Mouse (Mus musculus) right cerebral cortex, postnatal 4 days (tissue): ENCODE measurements around the gene Lrrc7.
"Not testable (repeated sequence)": the region's sequence is repeated elsewhere in the genome, so short reads cannot be mapped to it uniquely, and the experiment has no call there.

ENCODE experiments used
- DNase-seq: peaks from one replicate; pipeline ENCODE4 v3.0.0-alpha.2; 2022

Lrrc7 gene

GRCm38 (mm10) chr3:158164452-158164851, 397.6 kb downstream of the Lrrc7 start:
- DNase-seq = no peak

DNA sequence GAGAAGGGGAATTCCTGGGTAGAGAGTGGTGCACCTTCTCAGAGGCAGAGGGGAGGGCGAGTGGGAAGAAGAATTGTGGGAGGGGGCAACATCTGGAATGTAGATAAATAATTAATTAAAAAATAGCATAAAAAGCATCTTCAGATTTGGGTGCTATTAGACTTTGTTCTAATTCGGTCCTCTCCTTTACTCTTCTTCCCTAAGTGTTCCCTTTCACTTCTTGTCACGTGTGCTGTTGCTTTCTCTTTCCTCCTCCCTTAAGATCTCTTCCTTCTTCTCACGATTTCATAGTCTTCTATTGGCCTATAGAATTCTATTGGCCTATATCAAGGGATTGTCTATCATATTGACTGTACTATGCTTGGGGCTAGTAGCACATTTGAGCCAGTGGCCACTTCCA, 398.9 kb downstream of the Lrrc7 start:
- DNase-seq = no peak

GRCm38 (mm10) chr3:158161924-158162490, 400.0 kb downstream of the Lrrc7 start:
- DNase-seq = no peak

DNA sequence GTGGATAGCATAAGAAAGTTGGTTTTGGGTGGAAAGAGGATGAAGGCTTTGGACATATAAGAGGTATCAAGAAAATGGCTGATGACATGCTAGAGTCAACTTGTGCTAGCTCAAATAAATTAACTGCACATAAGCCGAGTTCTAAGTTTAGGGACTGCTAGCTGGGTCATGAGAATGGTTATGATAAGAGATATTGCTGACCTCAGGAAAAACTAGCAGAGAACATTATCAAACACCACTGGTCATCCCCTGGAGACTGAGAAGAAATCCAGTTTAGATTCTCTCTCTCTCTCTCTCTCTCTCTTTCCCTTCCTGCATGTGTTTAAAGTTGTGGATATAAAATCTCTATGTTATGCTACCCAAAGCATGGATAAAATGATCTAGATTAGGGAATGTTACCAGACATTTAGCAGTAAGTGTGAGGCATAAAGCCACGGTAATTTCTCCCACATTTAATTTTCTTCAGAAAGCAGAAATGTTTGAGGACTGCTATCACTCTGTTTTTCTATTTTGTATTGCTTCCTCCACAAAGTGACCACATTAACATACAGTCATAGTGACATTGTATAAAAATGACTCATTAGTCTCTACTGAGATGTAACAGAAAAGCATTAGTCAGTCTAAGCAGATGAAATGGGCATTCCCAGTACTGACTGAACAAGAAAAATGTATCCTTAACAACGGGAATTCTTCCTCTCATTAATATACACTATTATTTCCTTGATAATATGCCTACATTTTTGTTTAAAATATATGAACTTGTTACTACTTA, 406.3 kb downstream of the Lrrc7 start:
- DNase-seq = no peak

DNA sequence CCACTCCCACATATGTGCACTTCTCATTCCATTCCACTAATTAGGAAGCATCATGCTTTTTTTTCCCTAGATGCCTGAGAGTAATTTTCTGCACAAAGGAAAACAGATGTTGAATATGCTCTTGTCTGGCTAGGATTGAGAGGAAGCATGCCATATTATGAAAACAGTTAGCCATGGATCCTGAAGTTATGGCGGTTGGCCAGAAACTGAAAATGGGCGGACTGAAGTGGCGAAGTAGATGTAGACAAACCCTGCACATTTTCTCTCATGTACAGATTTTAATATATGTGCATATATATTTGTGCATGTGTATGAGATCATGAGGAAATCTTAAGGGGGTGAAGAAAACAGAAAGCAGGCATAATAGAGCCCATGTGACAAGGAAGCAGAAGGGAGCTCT, 407.9 kb downstream of the Lrrc7 start:
- no peak for DNase-seq

DNA sequence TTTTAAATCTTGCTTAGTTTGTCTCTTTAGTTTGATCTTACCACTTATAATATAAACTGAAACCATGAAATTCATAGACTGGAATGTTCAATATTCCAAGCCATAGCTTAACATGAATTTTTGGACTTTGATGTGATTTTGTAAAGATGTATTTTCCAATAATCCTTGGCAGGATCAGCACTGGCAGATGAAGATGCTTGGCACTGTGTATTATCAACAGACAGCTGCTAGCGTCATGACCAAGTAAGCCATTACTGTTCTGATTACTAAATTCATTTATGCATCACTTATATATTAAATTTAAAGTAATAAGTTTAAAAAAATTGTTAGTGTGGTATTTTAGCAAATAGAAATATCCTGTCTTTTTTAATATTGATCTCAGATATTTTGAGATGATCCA, 413.0 kb downstream of the Lrrc7 start:
- no peak for DNase-seq

GRCm38 (mm10) chr3:158140629-158141028, 421.4 kb downstream of the Lrrc7 start:
- DNase-seq = no peak

GRCm38 (mm10) chr3:158137796-158138195, 424.2 kb downstream of the Lrrc7 start:
- no peak for DNase-seq

GRCm38 (mm10) chr3:158131672-158132071, 430.3 kb downstream of the Lrrc7 start:
- no peak for DNase-seq

DNA sequence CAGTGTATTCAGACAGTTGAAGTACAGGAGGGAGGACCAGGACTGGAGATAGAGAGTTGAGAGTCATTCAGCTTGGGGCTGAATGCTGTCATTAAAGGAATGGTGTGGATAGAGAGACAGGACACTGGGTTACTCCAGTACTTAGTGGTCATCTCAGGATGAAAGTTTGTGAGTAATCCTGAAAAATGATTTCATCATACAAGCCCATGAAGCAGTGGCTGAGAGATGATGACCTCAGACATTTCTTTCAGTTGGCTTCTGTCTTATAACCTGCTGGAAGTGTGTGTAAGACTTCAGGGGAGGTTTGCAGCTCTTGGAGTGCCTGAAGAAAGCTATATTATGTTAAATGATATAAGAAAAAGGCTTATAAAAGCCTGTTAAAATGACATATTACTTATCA, 430.8 kb downstream of the Lrrc7 start:
- DNase-seq = no peak

GRCm38 (mm10) chr3:158122899-158123298, 439.1 kb downstream of the Lrrc7 start:
- no peak for DNase-seq

DNA sequence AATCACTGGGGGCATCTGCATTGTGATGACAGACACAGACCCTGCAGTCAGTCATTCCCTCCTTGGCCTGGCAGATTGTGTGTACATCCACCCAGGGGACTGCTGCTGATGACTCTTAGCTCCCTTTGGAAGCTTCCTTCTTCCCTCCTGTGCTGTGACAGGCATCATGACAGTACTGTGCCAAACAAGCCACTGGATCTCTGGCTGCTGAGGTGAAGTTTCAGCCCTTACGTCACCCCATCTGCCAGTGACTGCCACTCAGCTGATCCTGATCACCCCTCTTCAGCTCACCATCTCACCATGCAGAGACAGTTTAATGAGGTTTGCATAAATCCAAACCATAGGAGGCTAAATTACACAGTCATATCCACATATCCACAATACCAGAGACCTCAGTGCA, 456.8 kb downstream of the Lrrc7 start:
- no peak for DNase-seq

GRCm38 (mm10) chr3:158103467-158103866, 458.6 kb downstream of the Lrrc7 start:
- no peak for DNase-seq

DNA sequence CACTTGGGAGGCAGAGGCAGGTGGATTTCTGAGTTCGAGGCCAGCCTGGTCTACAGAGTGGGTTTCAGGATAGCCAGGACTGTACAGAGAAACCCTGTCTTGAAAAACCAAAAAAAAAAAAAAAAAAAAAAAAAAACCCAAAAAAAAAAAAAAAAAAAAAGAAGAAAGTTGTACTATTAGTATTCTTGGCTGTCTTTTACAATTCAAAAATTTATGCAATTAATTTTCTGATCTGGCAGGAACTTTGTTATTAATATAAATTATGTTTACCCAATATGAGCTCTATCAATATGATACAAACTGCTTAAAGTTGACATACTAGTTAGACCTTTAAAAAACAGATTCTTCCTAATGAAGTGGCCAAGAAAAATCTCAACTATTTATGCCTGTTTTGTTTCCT, 459.5 kb downstream of the Lrrc7 start:
- DNase-seq = not testable (repeated sequence)

DNA sequence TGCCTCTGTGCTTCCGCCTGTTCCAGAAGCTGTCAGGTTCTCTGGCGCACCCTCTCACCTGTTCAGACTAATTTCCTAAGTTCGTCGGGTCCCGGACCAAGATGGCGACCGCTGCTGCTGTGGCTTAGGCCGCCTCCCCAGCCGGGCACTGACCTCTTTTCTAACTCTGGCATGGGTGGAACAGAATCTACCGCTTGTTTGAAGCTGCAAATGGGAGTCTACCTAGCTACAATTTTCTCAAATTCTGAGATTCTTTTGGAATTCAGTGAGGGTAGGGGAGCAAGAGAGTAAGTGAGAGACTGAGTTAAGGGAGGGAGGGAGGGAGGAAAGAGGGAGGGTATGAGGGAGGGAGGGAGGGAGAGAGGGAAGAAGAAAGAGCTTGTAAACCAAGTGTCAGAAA, 460.0 kb downstream of the Lrrc7 start:
- DNase-seq = not testable (repeated sequence)

DNA sequence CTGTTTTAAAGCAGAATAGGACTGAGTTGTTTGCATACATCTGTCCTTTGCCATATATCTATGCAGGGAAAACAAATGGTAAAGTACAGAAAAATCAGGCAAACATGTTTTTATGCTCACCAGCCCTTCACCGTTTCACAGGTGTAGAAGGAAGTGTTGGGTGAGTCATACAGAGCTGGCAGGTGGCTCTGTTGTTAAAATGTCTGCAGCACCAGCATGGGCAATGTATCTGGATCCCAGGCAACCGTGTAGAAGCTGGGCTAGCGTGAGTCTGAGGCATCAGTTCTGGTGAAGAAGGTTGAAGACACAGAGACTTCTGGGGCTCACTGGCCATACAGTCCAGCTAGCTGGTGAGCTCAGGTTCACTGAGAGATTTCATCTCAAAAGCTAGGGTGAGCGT, 468.1 kb downstream of the Lrrc7 start:
- DNase-seq = no peak

DNA sequence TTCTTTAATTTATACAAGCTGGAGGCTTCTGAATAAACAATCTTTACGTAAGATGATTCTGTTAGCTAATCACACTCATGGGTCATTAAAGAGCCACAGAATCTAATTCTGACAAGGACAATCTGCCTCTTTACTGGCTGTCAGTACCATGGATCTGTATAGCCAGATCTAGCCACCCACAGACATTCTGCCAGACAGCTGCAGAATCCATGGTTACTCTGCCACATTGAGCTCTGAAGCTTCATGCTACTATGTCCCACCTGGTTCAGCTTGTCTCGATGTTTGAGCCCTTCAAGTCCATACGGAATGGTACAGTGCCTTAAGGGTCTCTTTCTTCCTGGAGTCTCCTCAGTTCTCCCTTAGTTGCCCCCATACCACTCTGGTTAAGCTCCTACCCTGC, 470.4 kb downstream of the Lrrc7 start:
- no peak for DNase-seq

GRCm38 (mm10) chr3:158077828-158078227, 484.2 kb downstream of the Lrrc7 start:
- no peak for DNase-seq

DNA sequence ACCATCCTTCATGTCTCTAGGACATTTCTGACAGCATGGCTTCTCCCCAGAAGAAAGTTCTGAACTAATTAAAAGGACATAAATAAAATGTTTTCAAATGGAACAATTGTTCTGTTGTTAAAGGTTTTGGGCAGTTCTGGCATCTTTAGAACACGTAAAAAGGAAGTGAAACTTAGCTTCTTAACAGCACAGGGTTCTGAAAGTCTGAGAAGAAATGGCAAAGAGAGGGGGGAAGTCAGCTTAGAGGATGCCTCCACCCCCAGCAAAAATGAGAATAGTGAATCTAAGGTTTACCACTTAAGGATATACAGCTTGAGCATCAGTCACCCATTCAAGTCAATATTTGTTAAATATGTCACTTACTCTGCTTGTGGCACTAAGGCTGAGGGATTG, 484.6 kb downstream of the Lrrc7 start:
- no peak for DNase-seq

DNA sequence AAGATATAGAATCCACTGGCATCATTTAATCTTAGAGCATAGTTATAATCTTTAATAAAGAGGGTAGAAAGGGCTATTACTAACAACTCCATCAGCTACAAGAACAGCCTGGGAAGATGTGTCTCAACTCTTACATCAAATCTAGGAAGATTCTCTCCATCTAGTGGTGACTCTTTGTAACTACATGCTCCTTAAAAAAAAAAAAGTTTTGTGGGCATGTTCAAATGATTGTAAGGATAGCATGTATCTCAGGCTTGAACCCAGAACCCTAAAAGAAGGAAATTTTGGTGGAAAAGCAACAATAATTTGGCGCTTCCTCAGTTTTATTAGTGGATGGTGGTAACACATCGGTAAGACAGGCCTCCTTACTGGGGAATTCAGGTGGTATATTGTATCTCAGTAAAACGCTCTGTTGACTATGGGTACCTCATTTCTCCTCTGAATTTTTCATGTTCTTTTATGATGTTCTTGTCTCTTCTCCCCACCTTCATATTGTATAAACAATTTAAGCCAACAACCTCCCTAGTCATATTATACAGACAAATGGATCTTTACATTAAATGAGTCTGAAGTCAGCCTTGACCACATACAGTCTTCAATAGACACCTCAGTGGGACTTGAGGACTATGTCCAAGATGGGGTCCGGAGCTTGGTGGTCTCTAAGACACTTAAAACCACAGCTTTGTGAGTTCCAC, 485.2 kb downstream of the Lrrc7 start:
- DNase-seq = no peak

DNA sequence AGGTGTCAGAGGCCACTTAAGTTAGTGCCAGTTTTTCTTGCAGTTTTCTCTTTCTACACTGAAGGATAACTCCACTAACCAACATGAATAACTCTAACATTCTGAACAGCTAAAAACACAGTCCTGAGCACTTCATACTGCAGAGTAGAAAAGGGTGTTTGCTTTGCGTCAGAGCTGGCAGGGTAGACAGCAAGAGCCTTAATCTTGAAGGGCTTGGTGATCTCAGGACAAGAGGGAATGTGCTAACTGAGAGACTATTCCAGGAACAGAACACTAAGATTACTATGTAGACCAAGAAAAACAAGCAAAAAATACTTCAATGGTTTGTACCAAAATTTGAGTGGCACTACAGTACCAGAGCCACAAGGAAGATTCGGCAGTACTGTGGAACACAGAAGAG, 487.0 kb downstream of the Lrrc7 start:
- no peak for DNase-seq

GRCm38 (mm10) chr3:158068613-158069263, 493.3 kb downstream of the Lrrc7 start:
- DNase-seq = no peak

- no peak for DNase-seq
These were observed 494.1 kb downstream of the Lrrc7 start for GRCm38 (mm10) chr3:158067916-158068315.

DNA sequence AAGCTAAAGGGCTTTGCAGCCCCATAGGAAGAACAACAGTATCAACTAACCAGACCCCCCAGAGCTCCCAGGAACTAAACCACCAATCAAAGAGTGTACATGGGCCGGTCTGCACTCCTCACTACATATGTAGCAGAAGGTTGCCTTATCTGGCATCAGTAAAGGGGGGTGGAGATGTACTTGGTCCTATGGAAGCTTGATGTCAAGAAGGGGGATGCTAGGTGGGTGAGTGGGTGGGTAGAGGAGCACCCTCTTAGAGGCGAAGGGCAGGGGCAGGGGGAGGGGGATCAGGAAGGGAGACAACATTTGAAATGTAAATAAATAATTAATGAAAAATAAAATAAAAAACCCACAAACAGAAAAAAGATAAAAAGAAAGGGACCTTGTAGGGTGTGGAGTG, 496.8 kb downstream of the Lrrc7 start:
- DNase-seq = no peak
